In the genomic region with DNA sequence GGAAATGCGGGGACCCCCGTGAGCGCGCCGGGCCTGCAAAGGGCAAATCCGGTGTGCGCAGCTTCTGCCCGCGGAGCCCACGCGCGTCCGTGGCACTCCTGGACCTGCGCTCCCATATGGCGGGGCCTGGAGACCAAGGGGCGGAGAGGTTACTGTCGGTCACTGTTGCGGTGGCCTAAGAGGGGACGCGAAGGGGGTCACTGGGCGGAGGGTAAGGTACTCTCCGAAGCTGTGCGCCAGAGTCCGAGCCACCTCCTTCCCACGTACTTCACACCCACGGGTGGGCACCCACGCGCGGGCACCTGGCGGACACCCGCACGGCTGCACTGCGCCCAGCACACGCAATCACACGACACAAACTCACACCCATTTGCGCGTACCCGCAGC, we compare ENCODE assay signal across 9 mouse cellular contexts. TPM values are rescaled to one million over a fixed set of nuclear protein-coding genes. Genes with fewer than 3 reads are reported as not detected.
DNase-seq lines count a peak whose midpoint lies in the region; ATAC-seq and TF ChIP-seq lines count a peak whose summit lies in the region.
"Had no signal": no experiment of that assay in that cellular context is flagged by ENCODE, and none has a peak within 500 bp of the region (broad histone marks: within the 10 kb centered on the region; RNA-seq: fewer than 3 reads in every experiment).

No protein-coding gene starts in this region.

- peak overlapping the region; percentile 20; the same call in 1 of the 2 replicates for H3K4me3 ChIP-seq in G1E (ENCODE audit: low read depth, low read length)
- H3K4me3 ChIP-seq in embryonic facial prominence, embryonic 14.5 days (ENCODE audit: low read depth, low read length), result peak overlapping the region; percentile 68
- H3K4me3 ChIP-seq in hindbrain, embryonic 16.5 days (ENCODE audit: low read length), result peak overlapping the region; percentile 83
- H3K4me3 ChIP-seq in small intestine, adult 2 months (ENCODE audit: low read depth, low read length), result peak overlapping the region; percentile 79

- H3K4me1 ChIP-seq in G1E (ENCODE audit: insufficient read depth, low read depth, low read length), result no peaks in the 10 kb centered on the region
- peaks cover 10% of the 10 kb centered on the region for H3K4me1 ChIP-seq in embryonic facial prominence, embryonic 14.5 days (ENCODE audit: control insufficient read depth, insufficient read depth, low read length)
- H3K4me1 ChIP-seq in hindbrain, embryonic 16.5 days (ENCODE audit: control insufficient read depth, insufficient read depth, low read depth, low read length), result peaks cover 15% of the 10 kb centered on the region
- peaks cover 10% of the 10 kb centered on the region for H3K4me1 ChIP-seq in small intestine, adult 2 months (ENCODE audit: control insufficient read depth, insufficient read depth, insufficient read length, low read length)

- no peak overlapping the region for H3K27ac ChIP-seq in embryonic facial prominence, embryonic 14.5 days (replicated peaks; ENCODE audit: low read depth, low read length)
- peak overlapping the region; percentile 83 for H3K27ac ChIP-seq in hindbrain, embryonic 16.5 days (ENCODE audit: low read depth, low read length)
- peak overlapping the region; percentile 68 for H3K27ac ChIP-seq in small intestine, adult 2 months (ENCODE audit: insufficient read depth, low read depth, low read length)

- no peak for TF ChIP-seq POLR2A in small intestine, adult 2 months (IDR thresholded peaks at IDR 0.05; ENCODE audit: low read depth, low read length)

- H3K4me2 ChIP-seq in embryonic facial prominence, embryonic 14.5 days (ENCODE audit: low read depth, low read length), result peak overlapping the region; percentile 100
- peak overlapping the region; percentile 100 for H3K4me2 ChIP-seq in hindbrain, embryonic 16.5 days (ENCODE audit: low read length)

- peak overlapping the region; percentile 71 for H3K9ac ChIP-seq in embryonic facial prominence, embryonic 14.5 days (ENCODE audit: low read depth, low read length)
- H3K9ac ChIP-seq in hindbrain, embryonic 16.5 days (ENCODE audit: low read depth, low read length), result peak overlapping the region; percentile 82

- H3K9me3 ChIP-seq in G1E (replicated peaks), result peaks cover 9% of the 10 kb centered on the region
- H3K9me3 ChIP-seq in embryonic facial prominence, embryonic 14.5 days (ENCODE audit: control insufficient read depth, low read length), result no peaks in the 10 kb centered on the region
- H3K9me3 ChIP-seq in hindbrain, embryonic 16.5 days (ENCODE audit: control insufficient read depth, low read length), result no peaks in the 10 kb centered on the region

- no peaks in the 10 kb centered on the region for H3K36me3 ChIP-seq in G1E (replicated peaks)
- no peaks in the 10 kb centered on the region for H3K36me3 ChIP-seq in embryonic facial prominence, embryonic 14.5 days (ENCODE audit: control insufficient read depth, insufficient read depth, low read length)
- H3K36me3 ChIP-seq in hindbrain, embryonic 16.5 days (ENCODE audit: control insufficient read depth, insufficient read depth, low read length), result no peaks in the 10 kb centered on the region
- no peaks in the 10 kb centered on the region for H3K36me3 ChIP-seq in small intestine, adult 2 months (ENCODE audit: control insufficient read depth, insufficient read depth, low read length)

- peaks cover 11% of the 10 kb centered on the region; the same call in 1 of the 2 replicates for H3K27me3 ChIP-seq in G1E (ENCODE audit: insufficient read depth, low read length)
- peaks cover 22% of the 10 kb centered on the region for H3K27me3 ChIP-seq in embryonic facial prominence, embryonic 14.5 days (replicated peaks; ENCODE audit: control insufficient read depth, insufficient read depth, low read length)
- H3K27me3 ChIP-seq in hindbrain, embryonic 16.5 days (replicated peaks; ENCODE audit: control insufficient read depth, insufficient read depth, low read length), result 0 out of 2 replicates have a peak, but pooled peaks cover 7% of the 10 kb centered on the region
- peaks cover 9% of the 10 kb centered on the region; the same call in 1 of the 2 replicates for H3K27me3 ChIP-seq in small intestine, adult 2 months (ENCODE audit: control insufficient read depth, insufficient read depth, low read length)

- no peak for ATAC-seq in G1E (ENCODE audit: extremely low read depth, insufficient number of reproducible peaks, low FRiP score, poor library complexity, severe bottlenecking)
- ATAC-seq in embryonic facial prominence, embryonic 14.5 days (ENCODE audit: low read depth), result no peak
- peak; percentile 34 for ATAC-seq in hindbrain, embryonic 16.5 days

- under 1% methylated on average over 24 of the region's 38 CpGs for WGBS in embryonic facial prominence, embryonic 14.5 days
- WGBS in hindbrain, embryonic 16.5 days, result 0% methylated on average over 36 of the region's 38 CpGs
- WGBS in small intestine, adult 2 months, result under 1% methylated on average over 38 of the region's 38 CpGs

- peak; percentile 39 to 72 for DNase-seq in heart, adult 18-20 months
- no peak for DNase-seq in heart, adult 11 months
- DNase-seq in G1E (ENCODE audit: low spot score), result no peak
- no peak for DNase-seq in embryonic facial prominence, embryonic 14.5 days (ENCODE audit: low spot score)
- peak; percentile 28 for DNase-seq in lung, postnatal 14 days
- DNase-seq in thymus, postnatal 36 days, result no peak

- no peak for TF ChIP-seq CTCF in G1E (IDR thresholded peaks at IDR 0.05; ENCODE audit: low read depth, low read length)
- no peak for TF ChIP-seq CTCF in small intestine, adult 2 months (IDR thresholded peaks at IDR 0.05; ENCODE audit: extremely low read depth, insufficient read length, insufficient replicate concordance, low read depth, low read length)

RNA-seq across cellular contexts. Expression of a gene that starts 0.5 kb away (rescaled TPM):
- 10 to 100 TPM; 70.9 to 89.8 TPM for total RNA-seq in heart, adult 18-20 months (2021)
- total RNA-seq in G1E (2014; fragmentation: Nextera tagmentation) (not detected in 2 replicates), G1E (2017) (0.05 TPM in 1 of 2 replicates, not detected in the other)
- polyA plus RNA-seq in G1E (2012), result not detected in 2 replicates
- polyA plus RNA-seq in embryonic facial prominence, embryonic 14.5 days (2014; fragmentation: Nextera tagmentation; extraction: Ambion mirVana), result 7.0 and 8.4 TPM in 2 replicates
- 20.9 and 25.1 TPM in 2 replicates for polyA plus RNA-seq in hindbrain, embryonic 16.5 days (2015; fragmentation: Nextera tagmentation; extraction: Ambion mirVana)
- polyA plus RNA-seq in small intestine, adult 2 months (2012; rRNA removed), result 15.0 and 15.1 TPM in 2 replicates
- total RNA-seq: neutrophil, adult 5-6 weeks had no signal

RNA-seq across cellular contexts. Expression of a gene that starts 23.4 kb away (rescaled TPM):
- 1 to 10 TPM; 1.7 to 4.9 TPM for total RNA-seq in heart, adult 18-20 months (2021)
- total RNA-seq in G1E (2014; fragmentation: Nextera tagmentation) (not detected in 2 replicates), G1E (2017) (0.05 TPM in 1 of 2 replicates, not detected in the other)
- not detected in 2 replicates for polyA plus RNA-seq in G1E (2012)
- 1.8 and 2.2 TPM in 2 replicates for polyA plus RNA-seq in embryonic facial prominence, embryonic 14.5 days (2014; fragmentation: Nextera tagmentation; extraction: Ambion mirVana)
- 89.0 and 101 TPM in 2 replicates for polyA plus RNA-seq in hindbrain, embryonic 16.5 days (2015; fragmentation: Nextera tagmentation; extraction: Ambion mirVana)
- polyA plus RNA-seq in small intestine, adult 2 months (2012; rRNA removed), result 20.5 and 53.6 TPM in 2 replicates
- total RNA-seq: neutrophil, adult 5-6 weeks had no signal

RNA-seq across cellular contexts. Expression of a gene that starts 34.2 kb away (rescaled TPM):
- total RNA-seq in heart, adult 18-20 months (2021), result under 1 TPM; 0.15 to 0.28 TPM
- total RNA-seq in G1E (2014; fragmentation: Nextera tagmentation) (not detected in 2 replicates), G1E (2017) (0.27 TPM in 1 of 2 replicates, not detected in the other)
- polyA plus RNA-seq in G1E (2012), result not detected in 2 replicates
- 0.62 and 0.65 TPM in 2 replicates for polyA plus RNA-seq in embryonic facial prominence, embryonic 14.5 days (2014; fragmentation: Nextera tagmentation; extraction: Ambion mirVana)
- 7.5 and 10.3 TPM in 2 replicates for polyA plus RNA-seq in hindbrain, embryonic 16.5 days (2015; fragmentation: Nextera tagmentation; extraction: Ambion mirVana)
- not detected in 2 replicates for polyA plus RNA-seq in small intestine, adult 2 months (2012; rRNA removed)

Comparison
In these comparisons a context has a peak if more than half of its experiments do, and no peak if none do; other contexts are left out.
1. DNase-seq: peak in heart, adult 18-20 months (2 of 2) and lung, postnatal 14 days (single experiment); none in heart, adult 11 months (single experiment), G1E (single experiment), embryonic facial prominence, embryonic 14.5 days (single experiment) and thymus, postnatal 36 days (0 of 2).
2. H3K4me3 ChIP-seq: peak in every context shown above with its lines; median percentile 83 in hindbrain, embryonic 16.5 days; 79 in small intestine, adult 2 months; 68 in embryonic facial prominence, embryonic 14.5 days; 20 in G1E.